Mouse (Mus musculus) cerebellum, adult 2 months (tissue): Measurements from ENCODE around the gene Mrpl27. TPM values are rescaled to one million over a fixed set of nuclear protein-coding genes. Genes with fewer than 3 reads are reported as not detected.
A peak's percentile ranks its signal among the peaks of the same experiment; 100 is the strongest.

ENCODE experiments used
- DNase-seq, 2 experiments: peaks; one replicate each; pipeline ENCODE4 v3.0.0; 2021
- H3K27ac ChIP-seq: fragments of 200-500 bp; 2 replicates; pipeline ENCODE4 v1.5.1; 2012; ENCODE audit warnings: low read length, control low read depth, inconsistent platforms; ENCODE audit not compliant: insufficient read depth
- H3K27me3 ChIP-seq: fragments of 200-500 bp; 2 replicates; pipeline ENCODE4 v1.6.1; 2012; ENCODE audit warnings: inconsistent platforms, mild to moderate bottlenecking, low read length, moderate library complexity; ENCODE audit not compliant: control insufficient read depth, insufficient read depth
- H3K4me1 ChIP-seq: fragments of 200-500 bp; 2 replicates; pipeline ENCODE4 v1.6.1; 2011; ENCODE audit warnings: low read length; ENCODE audit not compliant: control insufficient read depth, insufficient read depth
- H3K4me3 ChIP-seq: fragments of 200-500 bp; replicated peaks from 2 replicates; pipeline ENCODE3; 2011; ENCODE audit warnings: mild to moderate bottlenecking, low read depth, low read length, control low read depth; ENCODE audit not compliant: insufficient read depth
- CTCF ChIP-seq: fragments of 200-500 bp; IDR thresholded peaks from 2 replicates; pipeline ENCODE4 v1.5.1; 2011; ENCODE audit warnings: low read depth, mild to moderate bottlenecking, control low read depth, low read length, moderate library complexity, borderline replicate concordance; ENCODE audit not compliant: insufficient read depth
- POLR2A ChIP-seq: fragments of 200-500 bp; IDR thresholded peaks from 2 replicates; pipeline ENCODE4 v1.6.1; 2011; ENCODE audit warnings: low read length, control low read depth, borderline replicate concordance; ENCODE audit not compliant: insufficient read depth
- WGBS: fragments of 180-500 bp; shearing (Covaris S2); methylation state at CpG from one replicate; pipeline ENCODE4 v1.1.7; 2018; 5-methylcytosine and 5-hydroxymethylcytosine counted together
- polyA plus RNA-seq: library from polyadenylated mRNA; depleted of rRNA; stranded (reverse); fragments of >200 nt; gene quantifications from 2 replicates; pipeline ENCODE4 v1.2.3, GENCODE M21; 2012

Mrpl27 gene
- polyA plus RNA-seq, 1 experiment, result 136 TPM

- no peak for TF ChIP-seq CTCF
- no peak for TF ChIP-seq POLR2A
- WGBS, result 47% methylated on average over 2 of the region's 2 CpGs
- no peak for DNase-seq
- Histone ChIP-seq H3K27me3 (no peaks in the 10 kb centered on the region), H3K4me3 (no peak overlapping the region), H3K27ac (no peak overlapping the region), H3K4me1 (no peaks in the 10 kb centered on the region)
Measured at GRCm38 (mm10) chr11:94622162-94622561, 31.4 kb upstream of the Mrpl27 start.

DNA sequence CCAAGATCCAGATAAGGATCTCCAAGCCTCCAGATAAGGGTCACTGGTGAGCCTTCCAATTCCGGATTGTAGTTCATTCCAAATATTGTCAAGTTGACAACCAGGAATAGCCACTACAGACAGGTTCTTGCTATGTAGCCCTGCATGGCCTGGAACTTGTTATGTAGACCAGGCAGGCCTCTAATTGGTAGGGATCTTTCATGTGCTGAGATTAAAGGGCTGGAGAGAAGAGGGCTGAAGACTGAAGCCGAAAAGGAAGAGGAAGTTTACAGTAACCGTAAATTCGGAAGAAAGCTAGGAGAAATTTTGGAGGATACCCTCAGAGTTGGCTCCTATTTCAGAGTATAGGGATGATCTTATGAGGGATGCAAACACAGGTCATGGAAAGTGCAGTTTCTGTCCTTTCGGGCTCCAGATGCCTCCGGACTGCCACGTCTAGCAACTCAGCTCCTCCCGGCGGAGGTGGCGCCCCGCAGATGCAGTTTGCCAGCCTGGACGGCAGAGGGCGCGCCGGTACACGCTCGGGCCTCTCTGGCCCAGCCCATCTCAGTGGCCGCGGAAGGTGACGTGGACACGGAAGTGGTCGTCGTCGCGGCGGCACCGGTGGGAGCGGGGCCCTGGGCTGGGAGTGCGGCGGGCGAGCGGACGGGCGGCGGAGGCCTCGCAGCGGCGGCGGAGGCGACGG, 24.2 kb upstream of the Mrpl27 start, which contains the start of gene Lrrc59:
TSS of gene Lrrc59 (plus strand) at position 569 of the 685 bp plus-strand sequence.
- peak; percentile 90 for TF ChIP-seq CTCF
- peak; percentile 62 for TF ChIP-seq POLR2A
- 7% methylated on average over 41 of the region's 41 CpGs for WGBS
- peak; percentile 90 to 94 for DNase-seq
- Histone ChIP-seq H3K4me3 (peak within 1 kb of the TSS; percentile 90), H3K4me1 (peaks cover 9% of the 10 kb centered on the region), H3K27me3 (no peaks in the 10 kb centered on the region), H3K27ac (no peak within 1 kb of the TSS)

DNA sequence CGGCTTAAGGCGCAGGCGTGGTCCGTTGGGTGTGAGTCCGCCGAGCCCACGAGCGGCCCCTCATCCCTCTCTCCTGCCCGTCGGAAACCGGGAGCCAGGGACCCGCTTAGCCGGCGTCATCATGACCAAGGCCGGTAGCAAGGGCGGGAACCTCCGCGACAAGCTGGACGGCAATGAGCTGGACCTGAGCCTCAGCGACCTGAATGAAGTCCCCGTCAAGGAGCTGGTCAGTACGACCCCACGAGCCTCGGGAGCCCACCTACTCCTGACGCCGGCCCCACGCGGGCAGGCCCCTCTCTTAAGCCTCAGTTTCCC, 23.7 kb upstream of the Mrpl27 start:
- DNase-seq, result no peak
- WGBS, result 1% methylated on average over 28 of the region's 28 CpGs

GRCm38 (mm10) chr11:94630199-94631011, 23.2 kb upstream of the Mrpl27 start:
- Histone ChIP-seq H3K4me3 (peak overlapping the region; percentile 90), H3K27ac (no peak overlapping the region), H3K27me3 (no peaks in the 10 kb centered on the region), H3K4me1 (peaks cover 9% of the 10 kb centered on the region)
- TF ChIP-seq CTCF, result no peak
- no peak for TF ChIP-seq POLR2A
- WGBS, result 4% methylated on average over 26 of the region's 26 CpGs
- peak; percentile 25 to 42 for DNase-seq

More for the DNA sequence above, 23.7 kb upstream of the Mrpl27 start:
- H3K27ac ChIP-seq, result no peak overlapping the region
- H3K27me3 ChIP-seq, result no peaks in the 10 kb centered on the region
- H3K4me1 ChIP-seq, result peaks cover 9% of the 10 kb centered on the region
- TF ChIP-seq POLR2A (no peak), CTCF (no peak)
- H3K4me3 ChIP-seq, result peak overlapping the region; percentile 90

DNA sequence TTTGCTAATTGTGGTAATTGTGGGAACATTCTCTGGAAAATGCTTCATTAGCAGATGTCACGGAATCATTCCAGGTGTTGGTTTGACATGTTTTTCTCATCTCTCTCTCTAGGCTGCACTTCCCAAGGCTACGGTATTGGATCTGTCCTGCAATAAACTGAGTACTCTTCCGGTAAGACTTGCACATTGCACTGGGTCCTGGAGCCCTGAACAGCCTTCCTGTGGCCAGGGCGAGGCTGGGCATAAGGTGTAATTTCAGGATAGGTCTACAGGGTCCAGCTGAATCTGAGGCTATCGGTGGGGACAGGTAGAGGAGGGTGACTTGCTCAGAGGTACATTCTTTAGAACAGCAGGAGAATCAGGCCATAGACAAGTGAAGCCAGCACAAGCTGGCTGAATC, 21.6 kb upstream of the Mrpl27 start:
- TF ChIP-seq POLR2A (no peak), CTCF (no peak)
- Histone ChIP-seq H3K4me3 (no peak overlapping the region), H3K27ac (no peak overlapping the region), H3K27me3 (no peaks in the 10 kb centered on the region), H3K4me1 (peaks cover 9% of the 10 kb centered on the region)
- no peak for DNase-seq
- WGBS, result 92% methylated on average over 5 of the region's 5 CpGs

DNA sequence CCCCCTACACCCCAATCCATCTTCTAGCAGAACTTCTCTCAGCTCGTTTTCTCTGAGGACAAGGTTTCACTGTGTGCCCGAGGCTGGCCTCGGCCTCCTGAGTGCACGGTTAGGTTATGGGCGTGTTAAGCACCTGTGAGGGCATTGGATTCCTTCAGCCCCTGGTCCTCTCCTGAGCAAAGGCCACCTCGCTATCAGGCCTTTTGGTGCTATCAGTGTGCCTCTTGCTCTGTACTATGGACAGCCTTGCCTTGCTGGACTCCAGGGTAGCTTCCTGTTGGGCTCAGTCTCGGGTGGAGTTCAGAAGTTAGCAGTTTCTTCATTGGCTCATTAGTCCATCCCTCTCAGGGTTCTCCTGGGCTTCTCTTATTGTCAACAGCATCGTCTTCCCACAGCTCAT, 20.6 kb upstream of the Mrpl27 start:
- no peak for DNase-seq
- Histone ChIP-seq H3K27me3 (no peaks in the 10 kb centered on the region), H3K4me3 (no peak overlapping the region), H3K27ac (no peak overlapping the region), H3K4me1 (peaks cover 9% of the 10 kb centered on the region)
- WGBS, result 87% methylated on average over 8 of the region's 8 CpGs
- TF ChIP-seq POLR2A (no peak), CTCF (no peak)

- WGBS, result 86% methylated on average over 5 of the region's 5 CpGs
- TF ChIP-seq CTCF, result no peak
- TF ChIP-seq POLR2A, result no peak
- Histone ChIP-seq H3K27ac (no peak overlapping the region), H3K27me3 (no peaks in the 10 kb centered on the region), H3K4me3 (no peak overlapping the region), H3K4me1 (peaks cover 9% of the 10 kb centered on the region)
- no peak for DNase-seq
Measured at GRCm38 (mm10) chr11:94634431-94634830, 19.1 kb upstream of the Mrpl27 start.
